Mouse (Mus musculus): ENCODE data around the gene Adar.
A peak's percentile ranks its signal among the peaks of the same experiment; 100 is the strongest.

GRCm38 (mm10) chr3:89667131-89667530, 47.7 kb upstream of the Adar start:
- TF ChIP-seq USF1 (IDR thresholded peaks at IDR 0.05; ENCODE audit: low read depth) = no peak
- TF ChIP-seq MYOD1 (IDR thresholded peaks at IDR 0.05; ENCODE audit: control insufficient read depth in 1 of 3, insufficient read length in 2 of 3, low read depth in 2 of 3) = peak in 1 of 3 experiments; percentile 38
- TF ChIP-seq MAX (IDR thresholded peaks at IDR 0.05; ENCODE audit: low read depth) = no peak
- TF ChIP-seq POLR2A (IDR thresholded peaks at IDR 0.05; ENCODE audit: insufficient read length, low read depth) = peak; percentile 33
- no peak for TF ChIP-seq TCF12 (IDR thresholded peaks at IDR 0.05; ENCODE audit: insufficient read depth, poor library complexity, severe bottlenecking)
- TF ChIP-seq CEBPB (IDR thresholded peaks at IDR 0.05; ENCODE audit: insufficient read depth, poor library complexity, severe bottlenecking) = no peak
- no peak for TF ChIP-seq REST (IDR thresholded peaks at IDR 0.05; ENCODE audit: insufficient read depth, insufficient read length)

All from myocyte (in vitro differentiated cells).